Mouse (Mus musculus) testis, adult 2 months (tissue): ENCODE data around the gene Clasp1.

Experiments
- CTCF ChIP-seq: fragments of 200-500 bp; IDR thresholded peaks from 2 replicates; pipeline ENCODE4 v1.5.1; 2012; ENCODE audit warnings: low read depth, mild to moderate bottlenecking, inconsistent platforms, low read length, moderate library complexity; ENCODE audit not compliant: control insufficient read depth, insufficient read depth, insufficient replicate concordance
- POLR2A ChIP-seq: fragments of 200-500 bp; IDR thresholded peaks from 2 replicates; pipeline ENCODE4 v1.6.1; 2012; ENCODE audit warnings: low read depth, mild to moderate bottlenecking, inconsistent platforms, low read length, moderate library complexity; ENCODE audit not compliant: control insufficient read depth

- TF ChIP-seq CTCF: no peak
- TF ChIP-seq POLR2A: no peak
Measured at GRCm38 (mm10) chr1:118598339-118598738, 209.5 kb downstream of the Clasp1 start.
